Mouse (Mus musculus): ENCODE results near the gene Thg1l.
A peak's percentile ranks its signal among the peaks of the same experiment; 100 is the strongest.

Thg1l gene

DNA sequence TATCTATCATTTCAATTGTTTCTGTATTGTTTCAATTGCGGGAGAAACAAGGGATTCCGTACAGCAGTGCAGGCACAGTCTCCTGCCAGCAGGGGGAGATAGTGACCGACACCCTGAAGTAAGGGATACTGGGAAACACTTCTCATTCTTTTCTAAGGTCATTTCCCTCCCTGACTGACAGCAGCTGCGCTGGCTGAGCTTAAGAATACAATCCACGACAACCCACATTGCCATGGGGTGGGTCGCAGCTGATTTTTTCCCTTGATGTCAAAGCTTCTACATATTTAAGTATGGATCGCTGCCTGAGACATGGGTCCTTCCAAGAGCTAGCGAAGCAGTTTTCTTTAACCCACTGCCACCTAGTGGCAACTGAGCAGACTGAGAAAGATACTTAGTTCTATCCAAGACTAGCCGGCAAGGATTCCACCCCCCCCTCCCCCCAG, 28.6 kb downstream of the Thg1l start:
- DNase-seq: peak; percentile 75 to 83

- DNase-seq: no peak
Measured at GRCm38 (mm10) chr11:45925436-45925835, 29.9 kb downstream of the Thg1l start.

DNA sequence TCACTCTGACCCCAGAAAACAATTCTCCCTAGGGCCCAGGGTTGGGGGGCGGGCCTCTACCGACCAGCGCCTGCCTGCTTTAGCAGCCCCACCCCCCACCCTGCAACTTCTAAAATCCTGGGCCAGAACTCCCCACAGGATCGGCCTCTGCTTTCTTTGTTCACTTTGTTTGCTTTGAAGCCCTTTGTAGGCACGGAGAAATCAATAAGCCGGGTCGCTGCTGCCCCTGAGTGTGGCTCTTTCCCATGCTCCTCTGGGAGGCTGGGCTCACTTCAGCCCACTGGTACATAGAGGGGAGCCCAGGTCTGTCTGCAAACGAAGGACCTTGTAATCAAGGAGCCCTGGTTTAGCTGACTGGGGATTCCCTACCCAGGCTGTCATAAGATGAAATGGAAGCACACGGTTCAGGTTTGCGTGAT, 33.8 kb downstream of the Thg1l start:
- DNase-seq: no peak

GRCm38 (mm10) chr11:45921026-45921425, 34.3 kb downstream of the Thg1l start:
- no peak for DNase-seq

DNA sequence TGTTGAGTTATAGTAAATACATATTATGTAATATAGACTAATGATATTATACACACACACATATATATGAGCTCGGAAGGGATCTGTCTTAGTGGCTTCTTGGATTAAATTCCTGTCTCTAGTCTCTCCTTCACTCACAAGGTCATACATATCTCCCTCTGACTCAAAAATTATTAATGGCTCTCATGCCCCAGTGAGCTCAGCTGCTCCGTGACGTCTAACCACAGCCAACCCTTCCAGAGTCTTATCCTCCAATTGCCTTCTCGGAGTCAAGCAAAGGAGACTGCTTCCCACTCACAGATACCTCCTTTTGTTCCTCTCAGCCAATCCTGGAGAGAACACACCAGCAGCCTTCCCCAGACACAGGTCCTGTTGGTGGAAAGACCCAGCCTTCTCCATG, 36.5 kb downstream of the Thg1l start:
- no peak for DNase-seq

GRCm38 (mm10) chr11:45918018-45918417, 37.3 kb downstream of the Thg1l start:
- DNase-seq: no peak

GRCm38 (mm10) chr11:45916196-45916595, 39.1 kb downstream of the Thg1l start:
- DNase-seq: no peak

DNA sequence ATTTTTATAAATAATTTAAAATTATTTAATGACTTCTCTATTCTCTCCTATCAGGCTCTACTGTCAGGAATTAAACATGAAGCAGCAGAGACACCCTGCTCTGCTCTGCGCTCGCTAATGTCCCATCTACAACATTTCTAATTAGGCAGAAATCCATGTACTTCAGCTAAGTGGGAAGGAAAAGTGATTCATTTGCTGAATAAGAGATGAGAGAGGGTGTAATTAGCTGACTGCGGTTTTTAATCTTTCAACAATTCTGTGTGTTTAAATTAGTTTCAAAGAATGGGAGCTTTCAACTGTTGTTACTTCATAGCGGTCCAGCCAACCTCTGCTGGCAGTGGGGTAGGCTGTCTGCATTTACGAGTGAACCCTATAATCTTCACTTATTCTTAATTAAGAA, 44.6 kb downstream of the Thg1l start:
- no peak for DNase-seq

DNA sequence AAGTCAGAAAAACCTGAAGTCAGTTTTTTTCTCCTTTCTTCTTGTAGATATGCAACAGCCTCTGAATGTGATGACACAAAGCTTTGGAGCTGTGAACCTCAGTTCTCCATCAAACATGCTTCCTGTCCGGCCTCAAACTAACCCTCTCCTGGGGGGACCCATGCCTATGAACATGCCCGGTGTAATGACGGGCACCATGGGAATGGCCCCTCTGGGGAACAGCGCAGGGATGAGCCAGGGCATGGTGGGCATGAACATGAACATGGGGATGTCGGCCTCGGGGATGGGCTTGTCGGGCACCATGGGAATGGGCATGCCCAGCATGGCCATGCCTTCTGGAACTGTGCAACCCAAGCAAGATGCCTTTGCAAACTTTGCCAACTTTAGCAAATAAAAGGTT, 46.4 kb downstream of the Thg1l start:
- no peak for DNase-seq

DNA sequence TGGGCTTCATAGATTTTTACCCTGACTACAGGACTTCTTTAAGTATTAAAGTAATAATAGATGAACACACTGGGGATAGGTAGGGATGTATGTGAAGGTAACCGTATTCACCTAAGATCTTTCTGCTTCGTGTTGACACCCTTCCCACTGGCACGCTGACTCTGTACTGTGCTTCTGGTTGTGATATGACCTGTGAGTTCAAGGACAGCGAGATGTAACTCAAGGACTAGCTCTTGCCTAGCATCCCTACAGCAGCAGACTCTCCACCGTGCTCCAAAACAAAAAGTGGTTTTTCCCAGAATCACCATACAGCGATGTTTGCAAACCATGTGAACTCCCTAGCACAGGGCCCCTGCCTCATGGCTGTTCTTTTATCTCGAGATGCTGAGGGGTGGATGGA, 47.2 kb downstream of the Thg1l start:
- DNase-seq: no peak

GRCm38 (mm10) chr11:45907301-45907700, 48.0 kb downstream of the Thg1l start:
- no peak for DNase-seq

GRCm38 (mm10) chr11:45906109-45906786, 49.0 kb downstream of the Thg1l start:
- DNase-seq: no peak

DNA sequence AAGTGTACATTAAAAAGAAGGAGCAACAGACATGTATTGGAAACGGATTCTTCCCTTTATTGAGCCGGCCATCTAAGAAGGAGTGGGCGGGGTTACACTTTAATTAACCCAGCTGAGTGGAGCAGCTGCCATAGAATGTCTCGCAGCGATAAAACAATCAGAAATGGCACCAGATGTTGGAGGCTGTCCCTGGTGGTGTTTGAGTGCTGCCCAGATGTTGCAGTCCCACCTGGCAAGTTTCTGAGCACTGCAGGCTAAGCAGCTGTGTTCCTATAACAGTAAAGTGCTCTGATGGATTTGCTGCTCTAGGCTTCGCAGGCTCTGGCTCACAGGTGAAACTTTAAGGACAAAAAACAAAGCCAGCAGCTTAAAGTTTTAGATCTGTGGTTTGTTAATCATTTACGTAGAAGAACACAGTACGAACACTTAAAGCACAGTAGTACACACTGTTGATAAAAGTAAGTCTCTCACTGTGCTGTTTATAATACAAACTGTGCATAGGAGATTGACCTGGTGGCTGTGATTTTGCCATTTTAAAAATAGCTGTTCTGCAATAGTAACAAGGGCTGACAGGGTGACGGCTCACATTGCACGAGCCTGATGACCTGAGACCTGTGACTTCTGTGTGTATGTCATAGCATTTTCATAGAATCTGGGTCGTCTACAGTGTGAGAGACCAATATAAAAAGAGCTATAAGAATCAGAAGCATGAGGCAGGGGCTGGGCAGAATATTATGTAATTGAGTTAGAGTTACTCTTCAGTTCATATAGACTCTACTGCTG, 54.9 kb downstream of the Thg1l start:
- DNase-seq: no peak

DNA sequence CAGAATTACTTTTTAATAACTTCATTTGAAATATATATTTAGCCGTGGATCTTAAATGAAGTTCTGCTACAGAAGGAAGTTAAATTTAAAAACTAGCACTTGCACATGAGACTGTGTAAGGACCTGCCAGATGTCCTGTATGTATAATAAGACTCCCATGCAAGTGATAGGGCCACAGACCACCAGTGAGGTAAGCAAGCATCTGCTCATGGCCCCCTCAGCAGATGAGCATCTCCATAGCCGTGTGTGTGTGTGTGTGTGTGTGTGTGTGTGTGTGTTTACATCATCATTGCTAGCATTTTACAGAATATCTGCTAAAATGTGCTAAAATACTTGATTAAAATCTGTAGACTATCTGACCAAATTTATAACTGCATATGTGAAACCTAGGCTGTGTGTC, 57.9 kb downstream of the Thg1l start:
- DNase-seq: no peak

All from lung, postnatal 4 days (tissue).